Mouse (Mus musculus): ENCODE data around the gene Gnat3. TPM values are rescaled to one million over a fixed set of nuclear protein-coding genes. Genes with fewer than 3 reads are reported as not detected.

The Gnat3 gene
- polyA plus RNA-seq, 1 experiment from 2014 or later, result not detected

GRCm38 (mm10) chr5:17956468-17956867, 5.9 kb upstream of the Gnat3 start:
- Histone ChIP-seq H3K4me2 (ENCODE audit: low read depth, low read length) (no peak overlapping the region), H3K36me3 (ENCODE audit: control insufficient read depth, insufficient read depth, low read length) (no peaks in the 10 kb centered on the region), H3K27ac (ENCODE audit: low read length) (no peak overlapping the region), H3K27me3 (ENCODE audit: control insufficient read depth, insufficient read depth, low read depth, low read length) (no peaks in the 10 kb centered on the region), H3K4me3 (ENCODE audit: low read length) (no peak overlapping the region), H3K4me1 (replicated peaks; ENCODE audit: control insufficient read depth, insufficient read depth, low read length) (no peaks in the 10 kb centered on the region), H3K9ac (ENCODE audit: low read length) (no peak overlapping the region), H3K9me3 (ENCODE audit: control insufficient read depth, low read length) (no peaks in the 10 kb centered on the region)
- ATAC-seq (ENCODE audit: low read depth), result no peak
- WGBS, result 84% methylated on average over 1 of the region's 1 CpGs

- peak; percentile 41; the same call in 1 of the 2 replicates for ATAC-seq (ENCODE audit: low read depth)
- Histone ChIP-seq H3K27me3 (ENCODE audit: control insufficient read depth, insufficient read depth, low read depth, low read length) (no peaks in the 10 kb centered on the region), H3K4me1 (replicated peaks; ENCODE audit: control insufficient read depth, insufficient read depth, low read length) (peaks cover 6% of the 10 kb centered on the region; the same call in 1 of the 2 replicates), H3K36me3 (ENCODE audit: control insufficient read depth, insufficient read depth, low read length) (no peaks in the 10 kb centered on the region), H3K9me3 (ENCODE audit: control insufficient read depth, low read length) (no peaks in the 10 kb centered on the region), H3K9ac (ENCODE audit: low read length) (no peak overlapping the region), H3K27ac (ENCODE audit: low read length) (no peak overlapping the region), H3K4me2 (ENCODE audit: low read depth, low read length) (0 out of 2 replicates have a peak overlapping the region, but pooled peaks have one; percentile 11), H3K4me3 (ENCODE audit: low read length) (no peak overlapping the region)
- WGBS, result 43% methylated on average over 13 of the region's 13 CpGs
Observed at GRCm38 (mm10) chr5:17969704-17970390, 7.5 kb downstream of the Gnat3 start.

GRCm38 (mm10) chr5:17970391-17970730, 8.0 kb downstream of the Gnat3 start:
- 78% methylated on average over 3 of the region's 3 CpGs for WGBS
- no peak overlapping the region for H3K9ac ChIP-seq (ENCODE audit: low read length)
- no peaks in the 10 kb centered on the region for H3K9me3 ChIP-seq (ENCODE audit: control insufficient read depth, low read length)
- no peak for ATAC-seq (ENCODE audit: low read depth)
- H3K4me1 ChIP-seq (replicated peaks; ENCODE audit: control insufficient read depth, insufficient read depth, low read length), result peaks cover 6% of the 10 kb centered on the region; the same call in 1 of the 2 replicates
- no peaks in the 10 kb centered on the region for H3K27me3 ChIP-seq (ENCODE audit: control insufficient read depth, insufficient read depth, low read depth, low read length)
- H3K27ac ChIP-seq (ENCODE audit: low read length), result no peak overlapping the region
- no peak overlapping the region for H3K4me2 ChIP-seq (ENCODE audit: low read depth, low read length)
- no peaks in the 10 kb centered on the region for H3K36me3 ChIP-seq (ENCODE audit: control insufficient read depth, insufficient read depth, low read length)
- H3K4me3 ChIP-seq (ENCODE audit: low read length), result no peak overlapping the region

GRCm38 (mm10) chr5:17980501-17981121, 18.3 kb downstream of the Gnat3 start:
- Histone ChIP-seq H3K4me2 (ENCODE audit: low read depth, low read length) (no peak overlapping the region), H3K27ac (ENCODE audit: low read length) (no peak overlapping the region), H3K4me3 (ENCODE audit: low read length) (no peak overlapping the region), H3K36me3 (ENCODE audit: control insufficient read depth, insufficient read depth, low read length) (no peaks in the 10 kb centered on the region), H3K27me3 (ENCODE audit: control insufficient read depth, insufficient read depth, low read depth, low read length) (no peaks in the 10 kb centered on the region), H3K9ac (ENCODE audit: low read length) (no peak overlapping the region), H3K9me3 (ENCODE audit: control insufficient read depth, low read length) (no peaks in the 10 kb centered on the region), H3K4me1 (replicated peaks; ENCODE audit: control insufficient read depth, insufficient read depth, low read length) (0 out of 2 replicates have a peak, but pooled peaks cover 2% of the 10 kb centered on the region)
- peak; percentile 34; the same call in 1 of the 2 replicates for ATAC-seq (ENCODE audit: low read depth)
- 58% methylated on average over 5 of the region's 5 CpGs for WGBS

GRCm38 (mm10) chr5:17982770-17983169, 20.4 kb downstream of the Gnat3 start:
- ATAC-seq (ENCODE audit: low read depth), result peak; percentile 95
- H3K27ac ChIP-seq (ENCODE audit: low read length), result no peak overlapping the region
- 19% methylated on average over 4 of the region's 4 CpGs for WGBS

GRCm38 (mm10) chr5:17984522-17984921, 22.2 kb downstream of the Gnat3 start:
- 59% methylated on average over 3 of the region's 3 CpGs for WGBS
- Histone ChIP-seq H3K9me3 (ENCODE audit: control insufficient read depth, low read length) (no peaks in the 10 kb centered on the region), H3K4me2 (ENCODE audit: low read depth, low read length) (no peak overlapping the region), H3K27ac (ENCODE audit: low read length) (no peak overlapping the region), H3K4me1 (replicated peaks; ENCODE audit: control insufficient read depth, insufficient read depth, low read length) (0 out of 2 replicates have a peak, but pooled peaks cover 2% of the 10 kb centered on the region), H3K36me3 (ENCODE audit: control insufficient read depth, insufficient read depth, low read length) (no peaks in the 10 kb centered on the region), H3K27me3 (ENCODE audit: control insufficient read depth, insufficient read depth, low read depth, low read length) (no peaks in the 10 kb centered on the region), H3K4me3 (ENCODE audit: low read length) (no peak overlapping the region), H3K9ac (ENCODE audit: low read length) (no peak overlapping the region)
- no peak for ATAC-seq (ENCODE audit: low read depth)

More at GRCm38 (mm10) chr5:17982770-17983169, 20.4 kb downstream of the Gnat3 start:
- H3K4me3 ChIP-seq (ENCODE audit: low read length), result no peak overlapping the region
- no peak overlapping the region for H3K4me2 ChIP-seq (ENCODE audit: low read depth, low read length)
- H3K4me1 ChIP-seq (replicated peaks; ENCODE audit: control insufficient read depth, insufficient read depth, low read length), result 0 out of 2 replicates have a peak, but pooled peaks cover 2% of the 10 kb centered on the region
- H3K9ac ChIP-seq (ENCODE audit: low read length), result no peak overlapping the region
- no peaks in the 10 kb centered on the region for H3K36me3 ChIP-seq (ENCODE audit: control insufficient read depth, insufficient read depth, low read length)
- no peaks in the 10 kb centered on the region for H3K27me3 ChIP-seq (ENCODE audit: control insufficient read depth, insufficient read depth, low read depth, low read length)
- no peaks in the 10 kb centered on the region for H3K9me3 ChIP-seq (ENCODE audit: control insufficient read depth, low read length)

- Histone ChIP-seq H3K27me3 (ENCODE audit: control insufficient read depth, insufficient read depth, low read depth, low read length) (no peaks in the 10 kb centered on the region), H3K9ac (ENCODE audit: low read length) (no peak overlapping the region), H3K9me3 (ENCODE audit: control insufficient read depth, low read length) (no peaks in the 10 kb centered on the region), H3K27ac (ENCODE audit: low read length) (no peak overlapping the region), H3K4me2 (ENCODE audit: low read depth, low read length) (no peak overlapping the region), H3K4me1 (replicated peaks; ENCODE audit: control insufficient read depth, insufficient read depth, low read length) (0 out of 2 replicates have a peak, but pooled peaks cover 2% of the 10 kb centered on the region), H3K36me3 (ENCODE audit: control insufficient read depth, insufficient read depth, low read length) (no peaks in the 10 kb centered on the region), H3K4me3 (ENCODE audit: low read length) (no peak overlapping the region)
- WGBS, result 72% methylated on average over 3 of the region's 3 CpGs
- ATAC-seq (ENCODE audit: low read depth), result no peak
Observed at GRCm38 (mm10) chr5:17986611-17987010, 24.3 kb downstream of the Gnat3 start.

GRCm38 (mm10) chr5:17990618-17991017, 28.3 kb downstream of the Gnat3 start:
- Histone ChIP-seq H3K27me3 (ENCODE audit: control insufficient read depth, insufficient read depth, low read depth, low read length) (no peaks in the 10 kb centered on the region), H3K4me2 (ENCODE audit: low read depth, low read length) (no peak overlapping the region), H3K4me3 (ENCODE audit: low read length) (no peak overlapping the region), H3K27ac (ENCODE audit: low read length) (no peak overlapping the region), H3K9me3 (ENCODE audit: control insufficient read depth, low read length) (no peaks in the 10 kb centered on the region), H3K9ac (ENCODE audit: low read length) (no peak overlapping the region), H3K4me1 (replicated peaks; ENCODE audit: control insufficient read depth, insufficient read depth, low read length) (no peaks in the 10 kb centered on the region), H3K36me3 (ENCODE audit: control insufficient read depth, insufficient read depth, low read length) (no peaks in the 10 kb centered on the region)
- 68% methylated on average over 6 of the region's 6 CpGs for WGBS
- no peak for ATAC-seq (ENCODE audit: low read depth)

- no peak overlapping the region for H3K27ac ChIP-seq (ENCODE audit: low read length)
- no peaks in the 10 kb centered on the region for H3K36me3 ChIP-seq (ENCODE audit: control insufficient read depth, insufficient read depth, low read length)
- WGBS, result 55% methylated on average over 2 of the region's 2 CpGs
- H3K4me3 ChIP-seq (ENCODE audit: low read length), result no peak overlapping the region
- H3K27me3 ChIP-seq (ENCODE audit: control insufficient read depth, insufficient read depth, low read depth, low read length), result no peaks in the 10 kb centered on the region
- no peak overlapping the region for H3K4me2 ChIP-seq (ENCODE audit: low read depth, low read length)
- no peaks in the 10 kb centered on the region; the same call in 1 of the 2 replicates for H3K4me1 ChIP-seq (replicated peaks; ENCODE audit: control insufficient read depth, insufficient read depth, low read length)
- ATAC-seq (ENCODE audit: low read depth), result no peak
- no peaks in the 10 kb centered on the region for H3K9me3 ChIP-seq (ENCODE audit: control insufficient read depth, low read length)
- no peak overlapping the region for H3K9ac ChIP-seq (ENCODE audit: low read length)
Observed at GRCm38 (mm10) chr5:17999570-17999969, 37.2 kb downstream of the Gnat3 start.

Data from lung, embryonic 16.5 days (tissue).